Mouse (Mus musculus) large intestine, adult 2 months (tissue): ENCODE data around the gene Btbd19. TPM values are rescaled to one million over a fixed set of nuclear protein-coding genes. Genes with fewer than 3 reads are reported as not detected.

Experiments
- DNase-seq: peaks from one replicate; pipeline ENCODE4 v3.0.0-alpha.2; 2012; ENCODE audit warnings: low read depth, low spot score
- whole genome bisulfite sequencing: fragments of 180-500 bp; shearing (Covaris S2); methylation state at CpG from one replicate; pipeline ENCODE4 v1.1.7; 2018; 5-methylcytosine and 5-hydroxymethylcytosine counted together
- polyA plus RNA-seq: library from polyadenylated mRNA; depleted of rRNA; stranded (reverse); fragments of >200 nt; gene quantifications from 2 replicates; pipeline ENCODE4 v1.2.3, GENCODE M21; 2012; rRNA removed

Btbd19 gene
- 7.8 and 8.2 TPM in 2 replicates for polyA plus RNA-seq

- no peak for DNase-seq
- 42% methylated on average over 8 of the region's 8 CpGs for whole genome bisulfite sequencing
Observed at GRCm38 (mm10) chr4:117125348-117125909, at the start of gene Btbd19. Btbd19 (minus strand) TSS chr4:117125725.

- 65% methylated on average over 5 of the region's 5 CpGs for WGBS
- no peak for DNase-seq
Observed at GRCm38 (mm10) chr4:117169936-117170335, 44.4 kb upstream of the Btbd19 start.

GRCm38 (mm10) chr4:117161183-117161582, 35.7 kb upstream of the Btbd19 start:
- no peak for DNase-seq
- 75% methylated on average over 4 of the region's 4 CpGs for WGBS

- DNase-seq = no peak
- 68% methylated on average over 10 of the region's 10 CpGs for WGBS
Observed at GRCm38 (mm10) chr4:117159666-117160065, 34.1 kb upstream of the Btbd19 start.

- WGBS = 28% methylated on average over 6 of the region's 6 CpGs
- no peak for DNase-seq
Observed at GRCm38 (mm10) chr4:117156372-117156771, 30.8 kb upstream of the Btbd19 start.

GRCm38 (mm10) chr4:117155792-117156355, 30.3 kb upstream of the Btbd19 start, which contains the start of gene Rps8:
Rps8 (minus strand) TSS chr4:117156243.
- under 1% methylated on average over 52 of the region's 52 CpGs for WGBS
- no peak for DNase-seq

GRCm38 (mm10) chr4:117155020-117155791, 29.7 kb upstream of the Btbd19 start:
- no peak for DNase-seq
- 2% methylated on average over 44 of the region's 44 CpGs for WGBS

GRCm38 (mm10) chr4:117152714-117153113, 27.2 kb upstream of the Btbd19 start:
- DNase-seq = no peak
- WGBS = 34% methylated on average over 5 of the region's 5 CpGs

- no peak for DNase-seq
- 50% methylated on average over 1 of the region's 1 CpGs for WGBS
Observed at GRCm38 (mm10) chr4:117151416-117151815, 25.9 kb upstream of the Btbd19 start.

- WGBS = 81% methylated on average over 6 of the region's 6 CpGs
- no peak for DNase-seq
Observed at GRCm38 (mm10) chr4:117150212-117150733, 24.7 kb upstream of the Btbd19 start.

GRCm38 (mm10) chr4:117149291-117150211, 24.0 kb upstream of the Btbd19 start:
- WGBS = 70% methylated on average over 6 of the region's 6 CpGs

GRCm38 (mm10) chr4:117148815-117149214, 23.3 kb upstream of the Btbd19 start:
- 79% methylated on average over 24 of the region's 24 CpGs for WGBS
- no peak for DNase-seq

More at GRCm38 (mm10) chr4:117149291-117150211, 24.0 kb upstream of the Btbd19 start:
- no peak for DNase-seq

GRCm38 (mm10) chr4:117148047-117148713, 22.7 kb upstream of the Btbd19 start:
- DNase-seq = no peak
- 68% methylated on average over 18 of the region's 18 CpGs for WGBS

- DNase-seq = no peak
- WGBS = 42% methylated on average over 15 of the region's 15 CpGs
Observed at GRCm38 (mm10) chr4:117146176-117146575, 20.7 kb upstream of the Btbd19 start.

GRCm38 (mm10) chr4:117145248-117145647, 19.7 kb upstream of the Btbd19 start:
- WGBS = 94% methylated on average over 13 of the region's 13 CpGs
- no peak for DNase-seq

GRCm38 (mm10) chr4:117143023-117143422, 17.5 kb upstream of the Btbd19 start:
- WGBS = 46% methylated on average over 7 of the region's 7 CpGs

GRCm38 (mm10) chr4:117140613-117141012, 15.1 kb upstream of the Btbd19 start:
- 27% methylated on average over 4 of the region's 4 CpGs for WGBS
- DNase-seq = no peak

More at GRCm38 (mm10) chr4:117143023-117143422, 17.5 kb upstream of the Btbd19 start:
- DNase-seq = no peak

GRCm38 (mm10) chr4:117139217-117139612, 13.7 kb upstream of the Btbd19 start:
- 0% methylated on average over 2 of the region's 2 CpGs for WGBS
- no peak for DNase-seq
